Mouse (Mus musculus): ENCODE measurements around the gene Ryr2. TPM values are rescaled to one million over a fixed set of nuclear protein-coding genes. Genes with fewer than 3 reads are reported as not detected.

Ryr2 gene
- total RNA-seq, 2 experiments from 2014 or later = 0.16 to 0.45 TPM

GRCm38 (mm10) chr13:11782411-11783155 lies 324.2 kb downstream of the Ryr2 start:
- no peak for DNase-seq (ENCODE audit: low spot score)

GRCm38 (mm10) chr13:11781065-11781464 lies 325.7 kb downstream of the Ryr2 start:
- DNase-seq (ENCODE audit: low spot score) = no peak

- DNase-seq (ENCODE audit: low spot score) = no peak
Measured at GRCm38 (mm10) chr13:11777726-11778125, 329.0 kb downstream of the Ryr2 start.

GRCm38 (mm10) chr13:11772173-11772572 lies 334.6 kb downstream of the Ryr2 start:
- DNase-seq (ENCODE audit: low spot score) = no peak

GRCm38 (mm10) chr13:11766899-11767298 lies 339.8 kb downstream of the Ryr2 start:
- DNase-seq (ENCODE audit: low spot score) = no peak

GRCm38 (mm10) chr13:11763925-11764324 lies 342.8 kb downstream of the Ryr2 start:
- DNase-seq (ENCODE audit: low spot score) = no peak

GRCm38 (mm10) chr13:11763104-11763503 lies 343.6 kb downstream of the Ryr2 start:
- DNase-seq (ENCODE audit: low spot score) = no peak

GRCm38 (mm10) chr13:11757894-11758293 lies 348.9 kb downstream of the Ryr2 start:
- no peak for DNase-seq (ENCODE audit: low spot score)

- DNase-seq (ENCODE audit: low spot score) = no peak
Measured at GRCm38 (mm10) chr13:11745479-11745878, 361.3 kb downstream of the Ryr2 start.

GRCm38 (mm10) chr13:11738211-11738610 lies 368.5 kb downstream of the Ryr2 start:
- DNase-seq (ENCODE audit: low spot score) = no peak

- DNase-seq (ENCODE audit: low spot score) = no peak
Measured at GRCm38 (mm10) chr13:11716216-11716615, 390.5 kb downstream of the Ryr2 start.

- DNase-seq (ENCODE audit: low spot score) = no peak
Measured at GRCm38 (mm10) chr13:11709708-11710471, 396.9 kb downstream of the Ryr2 start.

GRCm38 (mm10) chr13:11701721-11702120 lies 405.0 kb downstream of the Ryr2 start:
- no peak for DNase-seq (ENCODE audit: low spot score)

- no peak for DNase-seq (ENCODE audit: low spot score)
Measured at GRCm38 (mm10) chr13:11696496-11696895, 410.2 kb downstream of the Ryr2 start.

- no peak for DNase-seq (ENCODE audit: low spot score)
Measured at GRCm38 (mm10) chr13:11681802-11682201, 424.9 kb downstream of the Ryr2 start.

- DNase-seq (ENCODE audit: low spot score) = no peak
Measured at GRCm38 (mm10) chr13:11662815-11663214, 443.9 kb downstream of the Ryr2 start.

- DNase-seq (ENCODE audit: low spot score) = no peak
Measured at GRCm38 (mm10) chr13:11644846-11645245, 461.9 kb downstream of the Ryr2 start.

- no peak for DNase-seq (ENCODE audit: low spot score)
Measured at GRCm38 (mm10) chr13:11636383-11636782, 470.4 kb downstream of the Ryr2 start.

- DNase-seq (ENCODE audit: low spot score) = no peak
Measured at GRCm38 (mm10) chr13:11624513-11624912, 482.2 kb downstream of the Ryr2 start.

GRCm38 (mm10) chr13:11595431-11595830 lies 511.3 kb downstream of the Ryr2 start:
- DNase-seq (ENCODE audit: low spot score) = no peak

- no peak for DNase-seq (ENCODE audit: low spot score)
Measured at GRCm38 (mm10) chr13:11585283-11585682, 521.5 kb downstream of the Ryr2 start.

GRCm38 (mm10) chr13:11572552-11572951 lies 534.2 kb downstream of the Ryr2 start:
- DNase-seq (ENCODE audit: low spot score) = no peak

- no peak for DNase-seq (ENCODE audit: low spot score)
Measured at GRCm38 (mm10) chr13:11567376-11567775, 539.4 kb downstream of the Ryr2 start.

Data from gastrocnemius, adult 18-20 months (tissue).